Mouse (Mus musculus) fibroblast of lung, adult 2 months (primary cell): ENCODE measurements around the gene Pbx4.

Source experiments
- DNase-seq: peaks from one replicate; pipeline ENCODE4 v3.0.0-alpha.2; 2011; ENCODE audit warnings: low read depth

Pbx4 gene

GRCm38 (mm10) chr8:69899876-69900275, 67.6 kb downstream of the Pbx4 start:
- no peak for DNase-seq

GRCm38 (mm10) chr8:69900895-69901451, 68.7 kb downstream of the Pbx4 start:
- DNase-seq, result no peak

- peak; percentile 97 for DNase-seq
Observed at GRCm38 (mm10) chr8:69901484-69902162, 69.3 kb downstream of the Pbx4 start.

GRCm38 (mm10) chr8:69902163-69903062, 70.1 kb downstream of the Pbx4 start, which contains the start of the genes Tssk6, Ndufa13 and Yjefn3:
TSS of gene Tssk6 (plus strand) at chr8:69902184.
TSS of gene Ndufa13 (minus strand) at chr8:69902558.
TSS of gene Yjefn3 (minus strand) at chr8:69902712.
- DNase-seq, result no peak

- DNase-seq, result peak; percentile 96
Observed at GRCm38 (mm10) chr8:69903063-69903542, 70.8 kb downstream of the Pbx4 start.

- DNase-seq, result no peak
Observed at GRCm38 (mm10) chr8:69904096-69904495, 71.8 kb downstream of the Pbx4 start.

GRCm38 (mm10) chr8:69906260-69906659, 74.0 kb downstream of the Pbx4 start:
- no peak for DNase-seq

- no peak for DNase-seq
Observed at GRCm38 (mm10) chr8:69907106-69907505, 74.8 kb downstream of the Pbx4 start.

GRCm38 (mm10) chr8:69911917-69912316, 79.6 kb downstream of the Pbx4 start:
- DNase-seq, result no peak

GRCm38 (mm10) chr8:69912478-69913074, 80.3 kb downstream of the Pbx4 start:
- no peak for DNase-seq

- no peak for DNase-seq
Observed at GRCm38 (mm10) chr8:69914526-69914925, 82.2 kb downstream of the Pbx4 start.

- no peak for DNase-seq
Observed at GRCm38 (mm10) chr8:69915748-69916147, 83.5 kb downstream of the Pbx4 start.

GRCm38 (mm10) chr8:69918506-69918905, 86.2 kb downstream of the Pbx4 start:
- no peak for DNase-seq

GRCm38 (mm10) chr8:69919010-69919409, 86.7 kb downstream of the Pbx4 start:
- DNase-seq, result peak; percentile 94

- peak; percentile 47 for DNase-seq
Observed at GRCm38 (mm10) chr8:69919876-69920662, 87.8 kb downstream of the Pbx4 start.

- no peak for DNase-seq
Observed at GRCm38 (mm10) chr8:69921141-69921540, 88.8 kb downstream of the Pbx4 start.
